Mouse (Mus musculus) CH12F3 (cell line): Measurements from ENCODE around the gene Stmn1.

Experiments used
- in situ Hi-C: fragments of 300-500 bp; cut with MboI; formaldehyde crosslinking; loops from 2 replicates; pipeline ENCODE4 v1.14.3; 2020; ENCODE audit warnings: low sequenced_read_pairs

The Stmn1 gene

DNA sequence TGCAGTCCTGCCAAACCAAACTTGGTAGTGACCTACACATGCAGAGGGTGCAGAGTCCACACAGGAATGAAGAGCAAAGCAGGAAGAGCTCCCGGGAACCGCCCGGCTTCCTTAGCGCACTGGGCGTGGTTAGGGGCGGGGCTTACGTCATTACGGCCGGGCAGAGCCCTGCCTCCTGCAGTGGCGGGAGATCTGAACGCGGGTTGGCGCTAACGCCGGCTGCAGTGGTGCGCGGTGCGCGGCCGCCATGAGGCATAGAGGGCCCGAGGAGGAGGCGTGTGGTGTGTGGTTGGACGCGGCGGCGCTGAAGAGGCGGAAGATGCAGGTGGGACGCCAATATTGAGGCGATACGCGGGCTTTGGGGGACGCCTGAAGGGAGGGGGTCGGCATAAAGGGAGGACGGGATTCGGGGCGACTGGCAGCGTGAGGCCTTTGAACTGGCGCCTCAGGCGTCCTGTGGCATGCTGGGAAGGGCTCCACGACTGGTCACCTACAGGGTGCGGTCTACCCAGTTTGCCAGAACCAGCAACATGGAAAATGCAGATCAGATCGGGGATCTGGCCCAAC is 42.8 kb downstream of the Stmn1 start, which contains the start of gene Aunip:
Aunip (plus strand) TSS at position 155 of the 567 bp plus-strand sequence.
- in situ Hi-C loops = no loop called here

DNA sequence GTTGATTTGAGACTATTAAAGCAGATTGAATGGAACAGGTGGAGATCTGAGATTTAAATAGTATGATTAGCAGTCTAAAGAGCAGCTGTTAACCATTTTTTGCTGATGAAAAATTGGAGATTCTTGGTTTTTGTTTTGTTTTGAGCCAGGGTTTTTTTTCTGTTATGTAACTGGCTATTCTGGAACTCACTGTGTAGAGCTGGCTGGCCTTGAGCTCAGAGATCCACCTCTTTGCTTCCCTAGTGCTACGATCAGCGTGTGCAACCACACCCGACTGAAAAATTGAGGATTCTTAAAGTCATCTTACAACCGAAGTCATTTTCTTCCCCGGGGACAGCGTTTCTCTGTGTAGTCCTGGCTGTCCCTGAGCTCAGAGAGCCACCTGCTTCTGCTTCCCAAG is 43.6 kb downstream of the Stmn1 start:
- in situ Hi-C loops = no loop called here

DNA sequence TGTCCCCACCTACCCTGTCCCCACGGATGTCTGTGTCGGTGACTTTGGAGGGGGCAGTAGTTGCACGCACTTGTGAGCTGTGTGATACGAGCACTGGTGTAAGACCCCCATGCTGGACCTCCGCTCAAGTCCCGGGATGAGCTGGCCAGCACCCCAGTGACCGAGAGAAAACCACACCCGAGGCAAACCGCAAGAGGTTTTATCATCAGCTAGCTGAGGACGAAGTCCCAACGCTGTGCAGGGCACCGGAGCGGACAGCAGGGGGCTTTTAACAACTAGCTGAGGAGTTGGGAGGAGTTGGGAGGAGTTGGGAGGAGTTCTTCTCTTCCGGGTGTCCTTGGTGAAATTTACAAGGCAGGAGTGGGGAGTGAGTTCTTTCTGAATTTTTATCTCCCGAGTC is 44.7 kb downstream of the Stmn1 start:
- in situ Hi-C loops = no loop called here

DNA sequence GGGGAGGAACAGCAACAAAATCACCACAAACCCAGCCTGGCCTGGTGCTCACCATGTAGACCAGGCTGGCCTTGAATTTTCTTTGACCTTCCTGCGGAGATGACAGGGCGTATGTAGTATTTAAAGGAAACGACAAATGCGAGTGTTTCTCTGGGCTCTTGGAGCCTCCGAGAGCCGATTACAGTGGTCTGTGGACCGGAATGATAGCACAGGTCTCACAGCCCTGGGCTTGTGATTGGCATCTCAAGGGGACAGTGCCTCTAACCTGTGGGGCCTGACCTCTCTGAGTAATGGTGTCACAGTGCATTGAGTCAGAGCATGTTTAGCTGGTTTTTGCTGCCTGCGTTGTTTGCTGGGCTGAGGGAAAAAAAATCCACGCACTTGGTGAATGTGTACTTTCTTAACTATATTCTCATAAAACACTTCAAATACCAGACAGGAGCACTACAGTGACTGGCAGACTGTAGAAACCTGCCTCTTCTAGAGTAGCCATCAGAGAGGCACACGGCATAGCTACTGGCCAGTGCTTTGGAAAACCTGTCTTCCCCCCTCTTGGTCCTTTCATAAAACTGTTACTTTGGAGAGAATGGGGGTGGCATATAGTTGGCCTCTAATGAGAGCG is 46.3 kb downstream of the Stmn1 start:
- in situ Hi-C loops = no loop called here

DNA sequence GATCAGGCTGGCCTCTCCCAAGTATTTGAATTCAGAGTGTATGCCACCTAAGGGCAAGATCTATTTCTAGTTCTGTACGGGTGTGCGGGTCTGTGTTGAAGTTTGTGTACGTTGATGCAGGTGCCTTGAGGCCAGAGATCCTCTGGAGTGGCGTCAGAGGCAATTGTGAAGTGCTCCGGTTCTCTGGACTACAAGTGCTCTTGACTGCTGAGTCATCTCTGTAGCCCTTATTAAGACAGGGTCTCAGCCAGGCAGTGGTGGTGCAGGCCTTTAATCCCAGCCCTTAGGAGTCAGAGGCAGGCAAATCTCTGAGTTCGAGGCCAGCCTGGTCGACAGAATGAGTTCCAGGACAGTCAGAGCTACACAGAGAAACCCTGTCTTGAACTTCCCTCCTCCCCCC is 47.5 kb downstream of the Stmn1 start:
- in situ Hi-C loops = no loop called here

DNA sequence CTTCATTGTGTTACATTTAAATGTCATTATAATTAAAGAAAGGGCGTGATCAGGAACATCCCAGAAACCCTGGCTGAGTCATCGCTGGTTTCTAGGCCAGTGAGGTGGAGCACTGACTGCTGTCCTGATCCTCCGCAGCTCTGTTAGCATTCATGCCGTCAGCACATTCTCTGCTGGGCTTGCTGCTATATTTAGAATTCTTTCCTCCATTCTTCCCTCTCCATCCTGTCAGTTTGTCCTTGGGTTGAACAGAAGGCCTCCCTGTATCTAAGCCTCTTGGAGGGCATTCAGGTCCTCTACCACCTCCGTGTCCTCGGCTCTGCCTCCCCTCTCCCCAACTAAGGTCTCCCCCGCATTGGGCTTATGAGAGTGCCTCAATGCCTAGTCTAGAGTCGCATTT is 48.9 kb downstream of the Stmn1 start:
- in situ Hi-C loops = no loop called here

DNA sequence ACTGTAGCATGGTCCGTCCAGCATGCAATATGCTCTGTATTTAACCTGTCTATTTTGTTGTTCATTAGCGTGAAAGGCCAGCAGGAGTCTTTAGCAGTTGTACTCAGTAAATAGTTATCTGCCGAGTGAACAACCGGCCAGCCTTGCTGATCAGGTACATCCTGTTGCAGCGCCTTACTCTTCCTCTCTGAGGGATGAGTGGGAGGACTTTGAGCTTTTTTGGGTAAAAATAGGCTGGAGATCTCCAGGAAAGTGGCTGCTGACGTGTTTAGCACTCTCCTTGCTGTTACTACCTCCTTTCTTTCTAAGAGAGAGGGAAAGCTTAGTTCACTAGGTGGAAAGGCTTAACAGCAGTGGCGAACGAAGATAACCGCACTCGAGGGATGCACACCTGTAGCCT is 49.6 kb downstream of the Stmn1 start:
- in situ Hi-C loops = no loop called here

DNA sequence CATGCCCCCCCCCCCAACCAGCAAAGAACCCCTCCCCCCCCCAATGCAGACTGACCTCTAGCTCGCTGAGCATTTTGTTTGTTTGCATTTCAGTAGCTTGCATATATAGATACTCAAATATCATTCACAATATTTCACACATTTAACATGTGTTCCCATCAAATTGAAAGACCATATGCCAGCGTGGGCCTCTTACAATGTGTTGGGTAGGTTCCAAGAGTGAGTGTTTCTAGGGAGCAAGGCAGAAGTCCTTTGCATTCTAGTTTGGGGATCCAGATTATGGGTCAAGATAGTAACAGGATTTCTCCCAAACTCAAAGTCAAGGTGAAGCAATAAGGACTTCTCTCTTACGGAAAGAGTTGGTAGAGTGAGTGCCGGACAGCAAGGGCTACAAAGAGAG is 50.4 kb downstream of the Stmn1 start:
- in situ Hi-C loops = no loop called here

DNA sequence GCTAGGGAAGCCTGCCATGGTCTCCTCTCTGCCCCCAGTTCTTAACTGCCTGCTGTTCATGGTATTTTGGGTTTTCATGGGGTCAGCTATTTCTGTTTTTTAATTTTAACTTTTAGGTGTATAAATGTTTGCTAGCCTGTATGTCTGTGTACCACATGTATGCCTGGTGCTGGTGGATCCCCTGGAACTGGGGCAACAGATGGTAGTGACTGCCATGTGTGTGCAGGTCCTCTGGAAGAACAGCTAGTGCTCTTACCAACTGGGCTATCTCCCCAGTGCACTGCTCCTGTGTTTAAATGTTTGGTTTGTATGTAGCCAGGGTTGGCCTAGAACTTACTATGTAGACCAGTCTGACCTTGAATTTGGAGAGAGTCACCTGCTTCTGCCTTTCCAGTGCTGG is 51.2 kb downstream of the Stmn1 start:
- in situ Hi-C loops = no loop called here
